Mouse (Mus musculus): ENCODE data around the gene Vps37c. TPM values are rescaled to one million over a fixed set of nuclear protein-coding genes. Genes with fewer than 3 reads are reported as not detected.

Gene Vps37c
- total and polyA plus RNA-seq, 3 experiments = 8.1 to 11.9 TPM; not detected in 1

DNA sequence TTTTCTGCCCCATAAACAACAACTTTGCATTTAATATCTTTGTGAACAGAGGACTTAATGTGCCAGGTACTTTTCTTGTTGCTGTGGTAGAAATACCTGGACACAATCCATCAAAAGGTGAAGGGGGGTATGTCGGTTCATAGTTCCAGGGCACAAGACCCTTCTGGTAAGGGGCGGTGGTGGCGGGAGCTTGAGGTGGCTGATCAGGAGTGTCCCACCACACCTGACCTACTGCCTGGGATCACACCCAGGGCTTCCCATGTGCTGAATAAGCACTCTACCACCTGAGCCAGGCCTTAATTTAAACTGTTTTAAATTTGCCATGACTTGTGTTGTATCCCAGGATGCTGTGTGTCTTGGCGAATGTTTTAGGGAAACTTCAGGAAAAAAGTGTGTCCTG is 2.6 kb downstream of the Vps37c start:
- peak overlapping the region; percentile 51 for H3K27ac ChIP-seq (ENCODE audit: control insufficient read depth, low read depth, low read length)
- no peak for DNase-seq (ENCODE audit: low read depth, low spot score)

DNA sequence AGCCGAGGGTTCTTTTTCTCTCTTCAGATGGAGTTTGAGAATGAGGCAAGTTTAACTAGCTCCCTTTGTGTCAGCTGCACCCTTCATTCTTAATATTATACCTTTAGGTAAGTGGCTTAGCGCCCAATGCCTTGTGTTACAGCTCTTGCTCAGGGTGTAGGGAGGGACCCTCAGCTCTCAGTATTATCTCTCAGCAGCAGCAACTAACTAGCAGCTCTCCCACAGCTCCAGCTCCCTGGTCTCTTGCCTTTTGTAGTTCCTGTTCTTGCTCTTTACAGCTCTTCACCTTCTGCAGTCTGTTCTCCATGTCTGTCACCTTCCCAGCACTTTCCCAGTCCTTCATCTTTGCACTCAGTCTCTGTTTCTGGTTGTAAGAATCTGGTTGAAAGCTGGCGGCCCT is 3.1 kb downstream of the Vps37c start:
- peak overlapping the region; percentile 18; the same call in 1 of the 2 replicates for H3K9ac ChIP-seq (ENCODE audit: control insufficient read depth, low read depth, low read length, poor library complexity, severe bottlenecking)
- H3K9me3 ChIP-seq (replicated peaks; ENCODE audit: insufficient read depth, low read length) = no peaks in the 10 kb centered on the region
- peaks cover 20% of the 10 kb centered on the region for H3K79me2 ChIP-seq (ENCODE audit: control insufficient read depth, insufficient read depth, low read length, poor library complexity)
- peaks cover 0 to 20% of the 10 kb centered on the region in 2 experiments; a peak in 2 of 4 replicates for H3K36me3 ChIP-seq (ENCODE audit: control insufficient read depth in 1 of 2, insufficient read depth in 2 of 2, low read length in 2 of 2)
- no peak overlapping the region for H3K4me3 ChIP-seq (ENCODE audit: control insufficient read depth in 1 of 2, insufficient read depth in 1 of 2, low read depth in 2 of 2, low read length in 2 of 2)
- H3K27me3 ChIP-seq (ENCODE audit: control insufficient read depth in 1 of 2, insufficient read depth in 2 of 2, low read length in 2 of 2) = no peaks in the 10 kb centered on the region
- H3K4me1 ChIP-seq (ENCODE audit: control insufficient read depth in 1 of 2, insufficient read depth in 2 of 2, low read length in 2 of 2) = peaks cover 5 to 26% of the 10 kb centered on the region in 2 experiments
- DNase-seq (ENCODE audit: low read depth, low spot score) = peak; percentile 86
- TF ChIP-seq EP300 (IDR thresholded peaks at IDR 0.05; ENCODE audit: low read depth in 1 of 2, low read length in 2 of 2) (peak; percentile 17 to 42; a peak in 2 of 4 replicates), USF2 (IDR thresholded peaks at IDR 0.05; ENCODE audit: borderline replicate concordance in 1 of 2, insufficient read depth in 1 of 2, low read depth in 1 of 2, low read length in 2 of 2) (no peak), ZMIZ1 (IDR thresholded peaks at IDR 0.05; ENCODE audit: low read depth, low read length) (no peak), ZC3H11A (IDR thresholded peaks at IDR 0.05; ENCODE audit: low read depth, low read length) (no peak), NELFE (IDR thresholded peaks at IDR 0.05; ENCODE audit: low read depth, low read length) (no peak), MAFK (IDR thresholded peaks at IDR 0.05; ENCODE audit: borderline replicate concordance, low read depth, low read length) (no peak), SIN3A (IDR thresholded peaks at IDR 0.05; ENCODE audit: low read length) (peak; percentile 11; the same call in 1 of the 2 replicates), USF1 (IDR thresholded peaks at IDR 0.05; ENCODE audit: low read depth, low read length) (no peak), MAX (IDR thresholded peaks at IDR 0.05; ENCODE audit: low read length) (no peak), UBTF (IDR thresholded peaks at IDR 0.05; ENCODE audit: borderline replicate concordance, insufficient read depth, low read depth, low read length) (no peak), MEF2A (IDR thresholded peaks at IDR 0.05; ENCODE audit: extremely low read depth, insufficient replicate concordance, low read depth, low read length, poor library complexity, severe bottlenecking) (no peak), TAL1 (IDR thresholded peaks at IDR 0.05; ENCODE audit: low read length) (peak; percentile 81), TBP (IDR thresholded peaks at IDR 0.05; ENCODE audit: low read depth, low read length) (0 out of 2 replicates have a peak, but pooled peaks have one; percentile 20), TCF12 (IDR thresholded peaks at IDR 0.05; ENCODE audit: low read depth, low read length) (no peak), MXI1 (IDR thresholded peaks at IDR 0.05; ENCODE audit: low read depth, low read length) (no peak), CHD1 (IDR thresholded peaks at IDR 0.05; ENCODE audit: low read depth, low read length) (no peak), GATA1 (IDR thresholded peaks at IDR 0.05; ENCODE audit: low read depth, low read length) (peak; percentile 63), POLR2AphosphoS5 (IDR thresholded peaks at IDR 0.05; ENCODE audit: borderline replicate concordance, low read depth, low read length) (no peak), CHD2 (IDR thresholded peaks at IDR 0.05; ENCODE audit: low read length) (no peak), ZKSCAN1 (IDR thresholded peaks at IDR 0.05; ENCODE audit: low read depth, low read length) (no peak)
- H3K27ac ChIP-seq (ENCODE audit: control insufficient read depth, low read depth, low read length) = peak overlapping the region; percentile 51

More for the DNA sequence above, 2.6 kb downstream of the Vps37c start:
- no peak for TF ChIP-seq MAX (IDR thresholded peaks at IDR 0.05; ENCODE audit: low read length)
- Histone ChIP-seq H3K79me2 (ENCODE audit: control insufficient read depth, insufficient read depth, low read length, poor library complexity) (peaks cover 20% of the 10 kb centered on the region), H3K36me3 (ENCODE audit: control insufficient read depth in 1 of 2, insufficient read depth in 2 of 2, low read length in 2 of 2) (peaks cover 0 to 20% of the 10 kb centered on the region in 2 experiments; a peak in 2 of 4 replicates), H3K9ac (ENCODE audit: control insufficient read depth, low read depth, low read length, poor library complexity, severe bottlenecking) (no peak overlapping the region; the same call in 1 of the 2 replicates), H3K9me3 (replicated peaks; ENCODE audit: insufficient read depth, low read length) (no peaks in the 10 kb centered on the region), H3K27me3 (ENCODE audit: control insufficient read depth in 1 of 2, insufficient read depth in 2 of 2, low read length in 2 of 2) (no peaks in the 10 kb centered on the region), H3K4me1 (ENCODE audit: control insufficient read depth in 1 of 2, insufficient read depth in 2 of 2, low read length in 2 of 2) (peaks cover 5 to 26% of the 10 kb centered on the region in 2 experiments), H3K4me3 (ENCODE audit: control insufficient read depth in 1 of 2, insufficient read depth in 1 of 2, low read depth in 2 of 2, low read length in 2 of 2) (no peak overlapping the region)

All from MEL (cell line).